Mouse (Mus musculus): ENCODE results near the gene Ttf1.
A peak's percentile ranks its signal among the peaks of the same experiment; 100 is the strongest.

The Ttf1 gene

DNA sequence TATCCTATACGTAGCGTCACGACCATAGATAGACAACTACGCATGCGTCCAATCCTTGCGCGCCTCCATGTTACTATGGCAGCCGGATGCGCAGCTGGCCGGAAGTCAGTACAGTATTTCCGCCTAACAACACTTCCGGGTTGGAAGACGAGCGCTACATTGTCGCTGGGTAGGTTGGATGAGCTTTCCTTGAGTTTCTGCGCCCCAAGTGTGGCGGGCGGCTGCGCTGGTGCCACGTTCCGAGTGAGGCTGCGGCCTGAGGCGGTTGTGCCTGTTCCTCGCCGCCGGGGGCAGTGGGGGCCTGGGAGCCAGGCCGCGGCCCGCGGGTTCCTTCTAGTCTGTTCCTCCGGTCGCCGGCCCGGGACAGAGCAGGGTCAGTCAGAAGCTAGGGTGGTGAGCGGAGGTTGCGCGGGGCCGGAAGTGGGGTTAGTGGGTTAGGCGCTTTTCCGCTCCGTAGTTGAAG is at the start of gene Ttf1:
Ttf1 (plus strand) TSS at position 128 of the 463 bp plus-strand sequence.
- DNase-seq (ENCODE audit: low spot score in 2 of 2): peak; percentile 92 to 93

- no peak for DNase-seq (ENCODE audit: low spot score in 2 of 2)
Measured at GRCm38 (mm10) chr2:29012523-29012922, 47.5 kb upstream of the Ttf1 start.

DNA sequence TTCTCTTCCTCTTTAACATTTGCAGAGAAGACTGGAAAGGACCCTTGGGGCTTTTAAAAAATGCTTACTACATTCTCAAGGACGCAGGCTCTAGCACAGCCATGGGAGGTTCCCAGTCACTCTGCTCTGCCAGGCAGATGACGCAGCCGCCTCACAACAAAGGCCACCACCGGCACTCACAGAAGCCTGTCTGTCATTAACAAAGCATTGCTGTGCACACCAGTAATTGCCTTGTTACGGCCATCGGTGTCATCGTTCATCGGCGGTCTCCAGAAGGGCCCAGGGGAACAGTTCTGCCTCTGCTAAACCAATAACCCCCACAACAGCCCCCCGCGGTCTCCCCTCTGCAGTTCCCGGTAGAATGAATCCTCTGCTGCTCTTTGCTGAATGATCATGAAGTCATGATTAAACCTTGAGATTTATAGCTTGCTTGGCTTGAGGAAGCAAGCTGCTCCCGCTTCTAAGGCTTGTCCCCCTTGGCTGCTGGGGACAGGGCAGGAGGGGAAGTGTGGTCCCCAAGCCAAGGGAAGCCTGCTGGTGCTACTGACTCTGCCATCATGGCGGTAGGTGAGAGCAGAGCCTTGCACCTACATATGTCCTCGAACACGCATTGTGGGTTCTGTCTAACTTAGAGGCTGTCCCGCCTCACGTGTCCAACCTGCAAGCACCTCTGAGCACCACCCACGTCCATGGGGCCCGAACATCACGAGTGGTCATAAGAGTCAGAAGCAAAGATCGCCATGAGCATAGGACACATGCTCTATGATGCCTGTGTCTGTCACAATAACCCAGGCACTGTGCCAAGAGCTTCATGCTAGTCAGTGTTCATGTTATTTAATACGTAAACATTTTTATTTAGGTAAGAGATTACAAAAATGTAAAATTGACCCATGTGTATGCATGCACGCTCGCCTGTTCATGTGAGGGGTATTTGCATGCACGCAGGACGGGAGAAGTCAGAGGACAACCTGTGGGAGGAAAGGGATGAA is 43.2 kb upstream of the Ttf1 start:
- DNase-seq (ENCODE audit: low spot score in 2 of 2): no peak

DNA sequence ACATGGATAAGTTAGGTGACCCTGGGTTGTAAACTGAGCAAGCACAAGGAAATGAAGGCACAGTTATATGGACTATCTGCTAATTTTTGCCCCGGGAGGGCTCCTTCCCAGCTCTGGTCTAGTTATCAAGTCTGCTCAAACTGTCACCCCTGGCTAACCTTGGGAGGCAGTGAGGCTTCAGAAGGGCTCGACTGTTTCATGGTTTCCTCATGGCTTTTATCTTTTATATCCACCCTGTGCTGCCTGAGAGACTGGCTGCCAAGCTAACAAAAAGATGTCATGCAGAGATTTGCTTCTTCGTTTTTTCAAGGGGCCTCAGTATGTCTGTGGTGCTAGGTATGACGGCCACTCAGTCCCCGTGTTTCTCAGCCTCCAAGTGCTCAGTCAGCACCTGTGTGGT is 41.4 kb upstream of the Ttf1 start:
- no peak for DNase-seq (ENCODE audit: low spot score in 2 of 2)

DNA sequence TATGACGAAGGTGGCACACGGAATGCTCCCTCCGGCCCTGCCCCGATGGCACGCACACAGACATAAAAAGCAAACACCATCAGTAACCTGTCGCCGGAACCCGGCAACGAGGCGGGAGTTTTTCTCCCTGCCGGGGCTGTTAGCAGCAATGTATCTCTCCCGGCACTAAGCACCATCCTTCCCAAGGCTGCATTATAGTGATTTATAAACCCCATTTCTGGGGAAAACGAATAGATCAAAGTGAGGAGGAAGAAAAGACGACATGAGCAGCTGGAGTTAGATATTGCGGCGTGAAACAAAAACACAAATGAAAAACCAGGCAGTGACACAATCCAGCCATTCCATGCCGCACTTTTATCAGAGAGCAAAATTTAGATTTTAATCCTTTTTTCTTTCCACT is 39.0 kb upstream of the Ttf1 start:
- DNase-seq (ENCODE audit: low spot score in 2 of 2): no peak

DNA sequence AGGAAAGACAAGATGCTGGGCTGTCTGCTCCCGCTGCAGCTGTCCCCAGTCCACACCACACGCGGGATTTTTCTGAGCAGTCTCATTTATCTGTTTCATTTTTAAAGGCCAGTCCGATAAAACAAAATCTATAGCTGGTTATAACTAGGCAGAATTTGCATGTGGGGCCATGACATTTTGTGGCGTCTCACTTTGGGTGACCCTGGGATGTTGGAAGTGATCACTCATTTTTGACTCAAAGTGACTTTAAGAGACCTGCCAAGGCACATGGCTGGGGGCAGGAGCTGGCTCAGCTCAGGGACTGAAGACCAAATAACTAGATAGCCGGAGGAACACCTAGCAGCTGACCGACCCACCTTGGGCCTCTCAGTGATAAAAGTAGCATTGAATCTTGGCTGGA is 37.1 kb upstream of the Ttf1 start:
- DNase-seq (ENCODE audit: low spot score in 2 of 2): no peak

GRCm38 (mm10) chr2:29025284-29025683 is 34.8 kb upstream of the Ttf1 start:
- no peak for DNase-seq (ENCODE audit: low spot score in 2 of 2)

DNA sequence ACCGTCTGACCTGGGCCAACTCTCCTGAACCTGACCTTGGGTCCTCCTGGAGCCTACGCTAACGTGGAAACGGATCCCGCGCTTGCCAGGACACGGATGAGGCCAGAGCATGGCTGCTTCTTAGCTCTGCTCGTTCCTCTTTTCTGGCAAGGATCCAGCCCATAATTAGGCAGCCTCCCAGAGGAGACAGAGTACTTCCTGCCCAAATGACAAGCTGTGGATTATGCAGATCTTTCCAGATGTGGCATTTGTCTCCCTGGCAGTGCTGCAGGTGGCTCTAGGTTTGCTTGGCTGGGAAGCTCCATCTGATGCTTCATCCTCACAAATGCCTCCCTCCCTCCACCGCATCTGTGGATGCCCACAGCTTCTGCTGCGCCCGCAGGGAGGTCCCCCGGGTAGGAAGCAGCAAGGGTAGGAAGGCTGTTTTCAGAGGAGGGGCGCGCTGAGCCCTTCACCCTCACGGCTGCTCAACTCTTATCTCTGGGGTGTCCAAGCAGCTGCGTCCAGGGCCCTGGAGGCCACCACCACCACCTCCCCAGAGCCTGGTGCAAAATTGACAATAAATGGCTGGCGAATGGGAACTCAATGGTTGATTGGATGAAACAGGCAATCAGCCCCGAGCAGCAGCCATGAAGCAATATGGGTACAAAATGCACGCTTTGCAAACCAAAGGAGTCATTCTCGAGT is 29.9 kb upstream of the Ttf1 start:
- DNase-seq (ENCODE audit: low spot score in 2 of 2): no peak

DNA sequence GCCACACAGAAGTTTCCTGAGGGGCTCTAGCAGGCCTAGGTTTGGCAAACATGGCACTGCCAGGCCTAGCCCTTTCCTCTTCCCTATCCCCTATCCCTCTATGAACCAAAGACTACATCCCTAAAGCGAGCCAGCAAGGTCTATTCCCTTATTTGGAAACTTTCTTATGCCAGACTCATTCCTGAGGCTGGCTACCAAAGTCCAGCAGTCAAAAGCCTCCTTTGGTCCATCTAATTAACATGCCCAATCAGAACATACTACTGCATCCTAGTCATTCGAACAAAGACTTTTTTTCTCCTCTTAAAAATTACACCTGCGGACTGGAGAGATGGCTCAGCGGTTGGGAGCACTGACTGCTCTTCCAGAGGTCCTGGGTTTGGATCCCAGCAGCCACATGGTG is 28.1 kb upstream of the Ttf1 start:
- DNase-seq (ENCODE audit: low spot score in 2 of 2): no peak

- DNase-seq (ENCODE audit: low spot score in 2 of 2): no peak
Measured at GRCm38 (mm10) chr2:29034542-29035475, 25.3 kb upstream of the Ttf1 start.

DNA sequence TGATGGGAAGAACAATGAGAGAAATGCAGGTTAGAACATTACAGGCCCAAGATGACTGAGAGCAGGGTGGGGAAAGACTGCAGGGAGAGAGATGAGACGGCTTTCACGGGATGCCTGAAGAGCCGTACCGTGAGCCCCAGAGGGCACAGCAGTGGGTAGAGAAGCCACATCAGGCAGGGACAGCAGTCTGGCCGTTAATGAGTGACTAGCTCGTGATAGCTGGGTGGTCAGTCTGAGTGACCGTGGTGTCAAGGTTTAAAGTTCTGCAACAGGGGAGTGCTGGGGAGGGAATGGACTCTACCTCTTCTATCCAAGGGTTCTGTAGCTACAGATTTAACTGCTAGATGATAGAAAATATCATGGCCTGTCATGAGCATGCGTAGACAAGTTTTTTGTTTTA is 24.4 kb upstream of the Ttf1 start:
- no peak for DNase-seq (ENCODE audit: low spot score in 2 of 2)

DNA sequence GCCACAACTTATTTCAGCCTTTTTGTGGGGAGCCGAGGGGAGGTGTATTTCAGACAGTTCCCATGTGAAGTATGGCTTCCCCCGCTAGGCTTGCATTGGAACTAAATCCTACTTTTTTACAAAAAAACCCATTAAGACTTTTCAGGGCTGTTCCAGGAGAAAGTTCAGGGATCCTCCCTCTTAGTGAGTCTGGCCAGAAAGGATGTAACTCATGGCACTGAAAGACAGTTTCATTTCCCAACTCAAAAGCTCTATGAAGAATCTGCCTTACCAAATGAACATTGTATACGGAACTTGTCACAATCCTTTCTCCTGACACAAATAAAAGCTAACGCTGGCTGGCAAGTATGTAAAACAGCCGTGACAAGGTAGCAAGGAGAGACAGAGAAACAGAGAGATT is 20.3 kb upstream of the Ttf1 start:
- DNase-seq (ENCODE audit: low spot score in 2 of 2): no peak

- no peak for DNase-seq (ENCODE audit: low spot score in 2 of 2)
Measured at GRCm38 (mm10) chr2:29040594-29041476, 19.2 kb upstream of the Ttf1 start.

DNA sequence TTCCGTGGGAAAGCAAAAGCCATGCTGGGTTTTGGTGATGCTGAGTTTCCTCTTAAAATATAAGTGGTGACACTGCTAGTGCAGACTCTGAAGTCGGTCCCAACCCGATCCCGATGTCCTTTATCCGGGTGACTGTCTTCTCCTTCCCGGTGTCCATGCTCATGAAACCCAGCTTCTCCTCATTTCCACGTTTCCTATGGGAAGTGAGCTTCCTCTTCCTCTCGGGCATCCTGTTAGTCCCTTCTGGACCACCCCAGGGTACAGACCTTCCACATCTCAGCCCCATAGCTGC is 18.6 kb upstream of the Ttf1 start:
- DNase-seq (ENCODE audit: low spot score in 2 of 2): no peak

DNA sequence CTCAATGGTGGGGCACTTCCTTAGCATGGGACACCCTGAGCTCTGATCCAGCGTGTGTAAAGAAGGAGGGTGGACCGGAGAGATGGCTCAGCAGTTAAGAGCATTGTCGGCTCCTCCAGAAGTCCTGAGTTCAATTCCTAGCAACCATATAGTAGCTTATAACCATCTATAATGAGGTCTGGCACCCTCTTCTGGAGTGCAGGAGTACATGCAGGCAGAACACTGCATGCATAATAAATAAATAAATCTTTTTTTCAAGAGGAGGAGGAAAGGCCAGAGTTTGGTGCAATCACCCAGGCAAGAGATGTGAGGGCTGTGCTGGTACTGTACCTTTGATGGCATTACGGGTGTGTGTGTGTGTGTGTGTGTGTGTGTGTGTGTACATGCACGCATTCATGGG is 17.9 kb upstream of the Ttf1 start:
- no peak for DNase-seq (ENCODE audit: low spot score in 2 of 2)

GRCm38 (mm10) chr2:29046151-29046550 is 13.9 kb upstream of the Ttf1 start:
- no peak for DNase-seq (ENCODE audit: low spot score in 2 of 2)

DNA sequence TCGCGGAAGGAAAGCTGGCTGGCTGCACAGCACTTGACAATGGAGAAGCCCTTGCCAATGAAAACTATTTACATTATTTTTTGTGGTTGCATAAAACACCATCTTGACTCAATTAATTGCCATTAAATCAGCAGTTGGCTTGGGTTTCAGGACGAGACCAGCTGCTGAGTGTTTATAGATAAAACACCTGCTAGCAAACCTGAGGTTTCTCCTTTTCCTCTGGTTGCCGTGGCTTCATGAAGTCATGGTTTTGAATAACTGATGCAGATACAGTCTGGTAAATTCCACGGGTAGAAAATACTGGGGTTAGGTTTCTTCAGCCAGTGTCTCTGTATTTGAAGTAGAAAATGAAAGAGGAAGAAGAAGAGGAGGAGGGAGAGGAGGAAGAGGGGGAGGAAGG is 8.1 kb upstream of the Ttf1 start:
- no peak for DNase-seq (ENCODE audit: low spot score in 2 of 2)

DNA sequence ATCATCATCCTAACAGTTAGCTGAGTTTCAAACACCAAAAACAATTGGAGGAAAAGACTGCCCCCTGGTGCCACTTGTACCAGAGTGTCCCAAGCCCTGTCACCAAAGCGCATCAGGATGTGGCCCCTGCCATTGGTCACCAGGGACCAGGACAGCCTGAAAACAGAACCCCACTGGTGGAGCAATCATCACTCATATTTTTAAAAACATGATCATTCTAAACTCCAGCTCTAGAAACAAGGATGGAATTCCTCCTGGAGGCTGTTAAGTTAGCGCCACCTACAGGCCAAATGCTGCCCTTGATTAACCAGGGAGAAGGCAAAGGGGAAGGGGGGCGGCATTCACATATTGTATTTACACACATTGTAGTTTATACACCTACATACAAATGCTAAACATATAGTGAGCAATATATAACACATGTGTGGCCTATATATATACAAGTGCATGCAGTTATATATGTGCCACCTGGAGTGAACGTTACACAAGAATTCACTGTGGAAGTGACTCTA is 7.1 kb upstream of the Ttf1 start:
- DNase-seq (ENCODE audit: low spot score in 2 of 2): peak; percentile 66 to 76

DNA sequence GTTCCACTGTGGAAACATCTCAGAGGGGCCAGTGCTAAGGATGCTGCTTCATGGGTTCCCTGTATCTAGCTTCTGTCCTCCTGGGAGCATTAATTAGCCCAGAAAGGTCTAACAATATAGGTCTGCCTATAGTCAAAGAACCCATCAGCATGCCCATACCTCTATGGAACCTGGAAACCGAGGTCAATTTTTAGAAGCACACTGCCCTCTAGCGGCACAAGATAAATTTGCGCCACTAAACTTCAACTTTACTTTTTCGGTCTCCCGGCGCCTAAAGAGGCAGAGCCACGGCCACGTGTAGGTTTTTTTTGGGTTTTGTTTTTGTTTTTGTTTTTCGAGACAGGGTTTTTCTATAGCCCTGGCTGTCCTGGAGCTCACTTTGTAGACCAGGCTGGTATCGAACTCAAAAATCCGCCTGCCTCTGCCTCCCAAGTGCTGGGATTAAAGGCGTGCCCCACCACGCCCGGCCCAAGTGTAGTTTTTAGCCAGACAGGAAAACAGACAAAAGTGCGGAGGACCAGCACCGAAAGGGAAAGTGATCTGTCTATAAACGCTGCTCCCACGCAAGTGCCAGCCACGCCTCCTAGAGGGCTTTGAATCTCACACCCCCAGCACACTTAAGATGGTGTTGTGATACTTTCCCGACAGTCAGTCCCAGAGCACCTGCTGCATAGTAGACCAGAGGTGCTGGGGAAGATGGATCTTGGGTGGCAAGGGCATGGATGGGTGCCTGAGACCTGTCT is 6.1 kb upstream of the Ttf1 start:
- peak; percentile 80 to 88 for DNase-seq (ENCODE audit: low spot score in 2 of 2)

DNA sequence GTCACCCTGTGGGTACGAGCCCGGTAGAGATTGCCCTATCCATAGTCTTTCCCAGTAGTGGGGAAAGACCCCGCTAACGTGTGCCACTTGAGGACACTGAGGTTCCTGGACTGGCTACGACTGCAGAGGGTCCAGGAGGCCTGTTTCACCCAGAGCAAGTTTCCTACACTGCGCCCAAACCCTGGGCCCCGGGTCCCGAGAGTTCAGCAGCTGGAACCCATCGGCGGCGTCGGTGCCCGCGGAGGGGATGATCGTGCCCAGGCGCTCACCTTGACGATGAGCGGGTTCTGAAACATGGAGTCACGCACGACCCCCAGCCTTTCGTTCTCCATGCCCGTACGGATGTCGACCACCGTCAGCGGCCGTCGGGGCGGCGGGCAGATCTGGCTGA is 5.5 kb upstream of the Ttf1 start:
- no peak for DNase-seq (ENCODE audit: low spot score in 2 of 2)
